Mouse (Mus musculus): ENCODE measurements at regions not wholly inside any gene's neighbourhood (a gene's known extent, or its start where the extent isn't known, plus 50 kb on each side); places are given as distances from the start of the nearest gene placed in this dataset.
"Not testable (repeated sequence)": the region's sequence is repeated elsewhere in the genome, so short reads cannot be mapped to it uniquely, and the experiment has no call there.

DNA sequence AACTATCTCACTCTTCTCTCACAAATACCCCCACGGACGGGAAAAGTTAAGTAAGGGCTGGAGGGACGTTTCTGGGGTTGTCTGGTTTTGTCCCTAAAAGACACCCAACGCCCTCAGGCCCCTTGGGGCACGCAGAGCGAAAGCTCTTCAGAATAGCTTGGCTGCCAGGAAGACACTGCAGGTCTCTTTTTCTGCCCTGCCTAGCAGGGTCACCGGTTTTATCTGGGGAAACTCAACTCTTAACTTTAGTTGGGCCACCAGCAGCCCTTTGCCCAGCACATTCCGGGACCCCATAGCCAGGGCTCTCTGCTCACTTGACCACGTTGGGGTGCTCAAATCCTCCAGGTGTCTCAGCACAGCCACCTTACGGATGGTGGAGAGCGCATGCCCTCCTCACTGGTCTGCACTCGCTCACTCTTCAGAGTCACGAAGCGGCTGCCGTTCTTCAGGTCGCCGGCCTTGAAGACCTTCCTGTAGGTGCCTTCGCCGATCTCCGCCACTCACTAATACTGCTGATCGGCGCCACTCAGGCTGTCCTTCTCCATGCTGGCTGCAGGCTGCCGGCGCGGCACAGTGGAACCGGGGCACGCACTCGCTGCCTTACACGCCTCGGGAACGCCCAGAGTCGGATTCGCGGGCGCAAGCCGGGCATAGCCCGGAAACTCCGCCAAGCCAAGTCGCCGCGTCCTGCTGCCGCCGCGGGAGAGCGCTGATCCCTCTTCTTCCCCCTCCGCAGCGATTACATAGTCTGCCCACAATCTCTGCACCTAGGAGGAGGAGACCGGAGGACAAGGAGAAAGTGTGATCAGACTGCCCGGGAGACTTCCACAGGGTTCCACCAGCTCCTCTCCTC lies 83.0 kb downstream of the Ulbp1 start:
- peak; percentile 52 for DNase-seq

DNA sequence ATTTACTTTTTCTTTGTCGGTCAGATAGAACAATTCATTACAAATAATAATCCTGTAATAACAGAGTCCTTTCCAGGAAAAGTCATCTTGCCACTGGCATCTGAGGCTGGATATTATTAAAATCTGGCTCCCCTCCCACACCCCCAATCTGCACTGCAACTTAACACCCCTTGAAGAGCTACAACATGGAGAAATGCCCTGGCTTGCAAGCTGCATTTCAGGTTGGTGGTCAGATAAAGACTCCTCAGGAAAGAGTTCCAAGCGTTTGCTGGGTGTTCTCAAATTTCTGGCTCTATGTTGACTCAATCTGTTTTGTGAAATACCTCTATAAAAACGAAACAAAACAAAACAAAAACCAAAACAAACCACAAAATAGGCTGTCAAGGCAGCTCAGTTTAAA lies 114.6 kb downstream of the Ulbp1 start:
- DNase-seq: not testable (repeated sequence)

DNA sequence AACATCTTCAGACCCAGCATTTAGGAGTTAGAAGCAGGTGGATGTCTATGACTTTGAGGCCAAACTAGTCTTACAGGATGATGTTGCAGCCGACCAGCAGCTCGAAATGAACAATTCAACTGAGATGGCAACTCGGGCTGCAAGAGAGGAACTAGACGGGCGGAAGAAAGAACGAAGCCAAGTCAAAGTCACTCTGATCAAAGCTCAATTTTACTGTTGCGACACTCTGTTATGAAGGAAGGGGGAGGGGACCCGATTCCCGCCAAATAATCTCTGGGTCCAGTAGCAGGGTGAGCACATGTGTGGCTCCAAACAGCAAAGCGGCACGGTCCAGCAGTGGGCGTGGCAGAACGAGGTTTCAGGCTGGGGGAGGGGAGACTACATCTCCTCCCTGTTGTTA lies 129.1 kb downstream of the Ulbp1 start:
- DNase-seq: not testable (repeated sequence)

DNA sequence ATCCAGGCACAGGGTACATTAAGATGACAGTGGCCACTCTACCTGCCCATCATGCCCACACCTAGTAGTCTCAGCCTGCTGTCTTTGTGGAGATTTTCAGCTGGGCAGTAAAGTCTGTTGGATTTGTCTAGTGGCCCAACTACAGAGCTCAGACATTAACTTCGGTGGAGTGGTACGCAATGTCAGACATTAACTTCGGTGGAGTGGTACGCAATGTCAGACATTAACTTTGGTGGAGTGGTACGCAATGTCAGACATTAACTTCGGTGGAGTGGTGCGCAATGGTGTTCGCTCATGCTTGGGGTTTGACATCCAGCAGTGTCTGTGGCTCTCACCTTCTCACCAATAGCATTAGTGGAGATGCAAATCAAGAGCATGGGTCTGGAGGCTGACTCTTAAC lies 129.7 kb downstream of the Ulbp1 start:
- DNase-seq: not testable (repeated sequence)

DNA sequence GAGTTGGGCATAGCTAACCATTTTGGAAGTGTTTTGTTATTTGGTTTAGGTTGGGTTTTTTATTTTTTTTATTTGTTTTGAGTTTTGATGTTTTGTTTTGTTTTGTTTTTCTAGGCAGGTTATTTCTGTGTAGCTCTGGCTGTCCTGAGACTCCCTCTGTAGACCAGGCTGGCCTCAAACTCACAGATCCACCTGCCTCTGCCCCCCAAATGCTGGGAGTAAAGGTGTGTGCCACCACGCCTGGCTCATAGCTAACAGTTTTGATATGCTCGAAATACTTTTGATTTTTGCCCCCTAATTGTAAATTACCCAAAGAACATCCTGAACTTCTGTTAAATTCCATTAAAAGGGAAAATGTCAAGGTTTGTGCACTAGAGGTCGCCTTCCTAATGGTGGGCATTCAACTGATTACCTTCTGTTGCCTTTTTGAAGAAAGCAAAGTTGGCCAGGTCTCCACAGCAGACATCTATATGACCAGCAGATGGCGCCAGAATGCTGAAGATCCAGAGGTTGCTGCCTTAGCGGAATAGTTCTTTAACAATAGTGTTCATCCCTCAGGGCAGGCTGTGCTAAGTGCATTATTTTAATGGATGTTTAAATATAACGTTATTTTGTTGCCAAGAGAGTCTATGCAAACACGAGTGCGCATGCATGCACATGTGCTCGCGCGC lies 121.2 kb upstream of the Cnksr3 start:
- DNase-seq: peak; percentile 73

DNA sequence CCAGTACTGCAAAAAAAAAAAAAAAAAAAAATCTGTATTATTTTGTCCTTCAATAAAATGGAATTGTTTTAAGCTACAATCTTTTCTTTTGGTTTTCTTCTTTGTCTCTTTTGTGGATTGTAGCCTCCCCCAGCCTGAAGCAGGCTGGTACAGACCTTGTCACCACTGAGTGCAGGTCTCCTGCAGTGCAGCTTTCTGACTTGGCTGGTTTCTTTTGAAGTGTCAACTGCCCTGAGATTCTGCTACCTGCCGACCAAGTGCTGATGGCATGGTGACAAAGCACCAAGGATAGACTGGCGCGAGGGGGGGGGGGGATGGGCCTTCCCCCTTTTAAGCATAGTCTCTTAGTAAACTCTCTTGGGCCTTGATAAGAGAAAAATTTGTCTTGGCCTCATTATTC lies 116.2 kb upstream of the Cnksr3 start:
- DNase-seq: no peak

DNA sequence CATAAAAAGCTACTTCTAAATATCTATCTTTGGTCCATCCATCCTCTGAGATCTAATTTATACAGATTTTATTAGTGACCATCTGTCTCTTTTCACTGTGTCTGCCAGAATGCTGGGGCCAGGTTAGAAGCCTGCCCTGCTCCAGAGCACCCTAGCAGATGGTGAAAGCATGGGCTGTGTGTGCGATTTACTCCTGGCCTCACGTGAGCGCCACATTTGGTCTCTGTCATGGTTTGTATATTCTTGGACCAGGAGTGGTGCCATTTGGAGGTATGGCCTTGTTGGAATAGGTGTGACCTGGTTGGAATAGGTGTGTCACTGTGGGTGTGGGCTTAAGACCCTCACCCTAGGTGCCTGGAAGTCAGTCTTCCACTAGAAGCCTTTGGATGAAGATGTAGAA lies 115.0 kb upstream of the Cnksr3 start:
- DNase-seq: not testable (repeated sequence)

DNA sequence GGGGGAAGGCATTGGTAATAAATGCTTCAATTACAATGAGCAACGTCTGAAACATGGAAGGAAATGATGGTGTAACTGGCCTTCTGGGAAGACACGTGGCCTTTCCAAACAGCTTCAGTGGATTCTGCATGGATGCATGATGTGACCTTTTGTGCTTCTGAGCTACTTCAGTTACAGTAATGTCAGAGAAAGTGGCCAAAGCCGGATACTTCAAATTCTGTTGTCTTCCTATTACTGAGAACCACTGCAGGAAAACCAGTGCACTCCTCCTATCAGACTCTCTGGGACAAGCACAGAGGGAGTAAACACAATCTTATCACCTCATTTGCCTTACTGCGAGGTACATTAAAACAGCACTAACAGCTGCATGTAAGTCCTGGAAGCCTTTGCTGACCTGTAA lies 113.0 kb upstream of the Cnksr3 start:
- no peak for DNase-seq

DNA sequence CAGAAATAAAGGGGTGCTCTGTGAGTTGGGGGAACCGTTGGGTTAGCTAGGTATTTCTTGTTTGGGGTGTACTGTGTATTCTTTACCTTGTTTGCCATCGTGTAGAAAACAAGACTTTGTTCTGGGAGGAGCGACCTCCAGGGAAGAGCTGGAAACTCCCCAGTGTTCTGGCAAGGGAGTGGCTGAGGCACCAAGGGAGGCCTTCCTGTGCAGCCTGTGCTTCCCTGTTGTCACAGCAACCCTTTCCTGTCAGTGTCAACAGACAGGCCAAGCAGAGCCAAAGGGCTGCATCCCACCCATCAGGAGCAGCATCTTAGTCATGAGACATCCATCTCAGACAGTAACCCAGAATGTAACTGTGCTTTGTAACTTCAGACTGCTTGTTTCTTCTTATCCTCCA lies 111.2 kb upstream of the Cnksr3 start:
- peak; percentile 4 for DNase-seq

DNA sequence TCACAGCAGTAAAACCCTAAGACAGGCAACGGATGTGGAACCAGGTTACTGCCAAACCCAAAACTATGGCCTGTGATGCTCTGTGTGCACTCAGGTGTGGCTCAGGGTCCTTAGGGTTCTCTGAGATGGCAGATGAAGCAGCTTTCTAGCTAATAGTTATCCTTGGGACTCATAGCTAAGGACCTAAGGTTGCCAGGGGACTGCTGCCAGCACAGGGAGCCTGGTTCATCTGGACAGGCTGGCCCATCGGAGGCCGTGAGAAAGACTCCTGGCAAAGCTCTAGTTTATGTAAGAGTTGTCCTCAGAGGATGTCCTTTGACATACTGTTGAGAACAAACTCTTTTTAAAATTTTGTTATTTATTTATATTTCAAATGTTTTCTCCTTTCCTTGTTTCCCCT lies 97.9 kb upstream of the Cnksr3 start:
- no peak for DNase-seq

DNA sequence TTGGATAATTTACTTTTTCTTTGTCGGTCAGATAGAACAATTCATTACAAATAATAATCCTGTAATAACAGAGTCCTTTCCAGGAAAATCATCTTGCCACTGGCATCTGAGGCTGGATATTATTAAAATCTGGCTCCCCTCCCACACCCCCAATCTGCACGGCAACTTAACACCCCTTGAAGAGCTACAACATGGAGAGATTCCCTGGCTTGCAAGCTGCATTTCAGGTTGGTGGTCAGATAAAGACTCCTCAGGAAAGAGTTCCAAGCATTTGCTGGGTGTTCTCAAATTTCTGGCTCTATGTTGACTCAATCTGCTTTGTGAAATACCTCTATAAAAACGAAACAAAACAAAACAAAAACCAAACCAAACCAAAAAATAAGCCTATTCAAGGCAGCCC lies 93.8 kb upstream of the Cnksr3 start:
- DNase-seq: not testable (repeated sequence)

DNA sequence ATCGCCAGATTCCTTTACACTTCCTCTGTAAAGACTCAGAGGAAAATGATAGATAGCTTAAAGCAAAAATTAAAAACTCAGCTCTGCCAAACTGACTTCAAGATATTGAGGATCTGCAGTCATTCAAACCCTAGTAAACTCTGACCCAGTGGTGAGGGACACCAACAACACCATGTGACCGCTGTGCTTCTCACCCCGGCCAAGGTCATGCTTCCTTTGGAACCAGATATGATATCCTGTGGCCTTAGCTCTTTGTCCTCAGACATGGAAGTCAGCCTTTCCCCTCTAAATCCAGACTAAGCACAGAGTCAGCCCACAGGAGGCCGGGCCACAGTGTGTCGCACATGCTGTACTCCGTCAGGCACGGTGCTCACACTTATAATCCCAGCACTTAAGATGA lies 86.3 kb upstream of the Cnksr3 start:
- peak; percentile 14 for DNase-seq

DNA sequence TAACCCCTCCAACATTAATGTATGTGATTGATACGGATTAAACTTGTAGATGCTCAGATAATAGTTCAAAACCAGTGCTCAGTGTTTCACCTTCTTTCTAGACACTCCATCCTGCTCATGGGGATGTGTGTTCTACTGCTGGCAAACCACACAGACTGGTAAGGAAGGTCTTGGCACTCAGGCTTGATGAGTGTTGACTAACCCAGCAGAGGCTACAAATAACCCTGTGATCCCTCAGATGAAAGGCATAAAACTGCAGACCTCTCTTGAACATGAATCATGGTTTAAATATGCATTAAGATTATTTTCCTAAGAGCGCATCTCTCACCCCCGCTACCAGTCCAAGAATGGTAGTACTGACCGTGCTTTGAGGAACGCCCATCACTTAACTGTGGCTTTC lies 83.9 kb upstream of the Cnksr3 start:
- DNase-seq: no peak

DNA sequence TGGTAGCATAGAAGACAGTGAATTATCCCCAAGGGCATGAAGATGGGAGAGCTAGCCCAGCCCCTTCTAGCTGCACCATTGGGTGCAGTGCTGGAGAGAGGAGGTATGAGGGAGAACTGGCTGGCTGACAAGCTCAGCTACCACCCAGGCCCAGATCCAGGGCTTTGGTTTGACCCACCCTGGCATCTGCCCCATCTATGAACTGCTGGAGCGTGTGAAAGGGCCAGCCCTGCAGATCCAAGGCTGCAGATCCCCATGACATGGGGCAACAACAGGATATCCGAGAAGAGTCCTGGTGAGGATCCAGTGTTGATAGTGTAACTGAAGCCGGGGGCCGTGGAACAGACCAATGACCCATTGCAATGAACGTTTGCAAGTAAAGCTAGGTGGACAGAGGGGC lies 81.2 kb upstream of the Cnksr3 start:
- DNase-seq: no peak

DNA sequence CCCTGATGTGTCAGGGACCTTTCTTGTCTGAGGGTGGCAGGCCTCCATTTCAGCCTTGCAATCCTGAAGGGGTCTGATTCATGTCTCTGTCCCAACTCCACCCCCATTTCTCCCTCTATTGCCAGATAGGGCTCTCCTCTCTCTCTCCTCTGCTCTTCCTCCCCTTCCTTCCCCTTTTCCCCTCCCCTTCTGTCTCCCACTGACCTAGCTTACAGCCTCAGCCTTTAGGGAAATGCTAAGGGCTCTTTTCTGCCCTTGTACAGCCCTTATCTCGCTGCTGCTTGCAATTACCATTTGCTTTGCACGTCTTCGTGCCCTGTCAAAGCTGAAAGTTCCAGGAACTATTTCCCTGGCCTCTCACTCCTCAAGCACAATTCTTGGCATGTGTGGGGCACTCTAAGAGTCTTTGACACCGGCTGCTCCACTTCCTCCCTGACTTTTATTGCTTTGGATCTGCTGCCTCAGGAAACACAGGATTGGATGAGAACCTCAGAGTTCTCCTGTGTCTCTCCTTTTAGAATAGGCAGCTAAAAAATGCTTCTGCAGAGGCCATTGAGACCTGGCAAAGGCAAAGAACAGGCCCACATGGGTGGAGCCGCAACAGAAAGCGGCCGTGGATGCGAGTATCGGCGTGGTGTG lies 77.9 kb upstream of the Cnksr3 start:
- peak; percentile 4 for DNase-seq

DNA sequence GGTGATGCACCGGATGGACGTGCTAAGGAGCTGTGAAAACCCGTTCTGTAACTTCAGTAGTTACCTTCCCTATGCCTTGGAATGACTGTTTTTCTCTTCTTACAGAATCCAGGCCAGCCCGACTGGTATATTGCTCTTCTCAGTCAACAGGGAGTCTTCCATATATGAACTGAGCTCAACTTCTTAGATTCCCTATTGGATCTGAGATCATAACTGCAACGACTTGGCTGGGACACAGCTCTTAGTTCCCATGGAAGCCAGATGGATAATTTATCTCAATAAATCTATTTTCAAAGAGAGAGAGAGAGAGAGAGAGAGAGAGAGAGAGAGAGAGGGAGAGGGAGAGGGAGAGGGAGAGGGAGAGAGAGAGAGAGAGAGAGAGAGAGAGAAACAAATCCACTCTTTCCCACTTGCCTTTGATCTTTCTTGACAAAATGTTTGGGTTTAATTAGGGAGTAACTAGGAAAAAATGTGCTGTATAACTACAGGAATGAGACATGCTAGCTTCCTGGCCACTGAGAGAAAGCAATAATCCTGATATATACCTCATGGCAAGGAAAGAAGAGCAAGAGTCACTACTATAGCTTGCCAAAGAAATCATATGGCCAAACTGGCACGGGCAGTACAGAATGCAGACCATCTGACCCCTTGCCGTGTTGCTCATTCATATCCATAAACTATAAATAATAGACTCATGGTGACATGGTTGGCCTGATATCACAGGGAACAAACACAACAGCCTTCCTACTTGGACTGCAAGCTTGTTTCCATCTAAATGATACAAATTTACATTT lies 73.3 kb upstream of the Cnksr3 start:
- no peak for DNase-seq

DNA sequence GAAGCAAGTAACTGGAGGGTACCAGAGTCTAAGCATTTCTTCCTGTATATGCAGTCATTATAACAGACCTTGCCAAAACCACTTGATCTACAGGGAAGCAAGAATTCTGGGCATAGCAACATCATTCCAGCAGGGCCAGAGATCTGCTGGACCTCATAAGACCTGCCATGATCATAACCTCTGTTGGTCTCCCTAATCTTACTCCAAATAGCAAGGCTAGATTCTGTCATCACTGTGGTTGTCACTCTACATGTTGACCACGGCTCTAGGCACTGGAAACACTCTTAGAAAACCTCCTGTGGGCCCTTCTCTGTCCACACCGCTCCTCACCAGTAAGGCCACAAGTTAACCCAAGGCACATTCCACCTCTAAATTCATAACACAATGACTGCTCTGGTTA lies 68.4 kb upstream of the Cnksr3 start:
- no peak for DNase-seq

DNA sequence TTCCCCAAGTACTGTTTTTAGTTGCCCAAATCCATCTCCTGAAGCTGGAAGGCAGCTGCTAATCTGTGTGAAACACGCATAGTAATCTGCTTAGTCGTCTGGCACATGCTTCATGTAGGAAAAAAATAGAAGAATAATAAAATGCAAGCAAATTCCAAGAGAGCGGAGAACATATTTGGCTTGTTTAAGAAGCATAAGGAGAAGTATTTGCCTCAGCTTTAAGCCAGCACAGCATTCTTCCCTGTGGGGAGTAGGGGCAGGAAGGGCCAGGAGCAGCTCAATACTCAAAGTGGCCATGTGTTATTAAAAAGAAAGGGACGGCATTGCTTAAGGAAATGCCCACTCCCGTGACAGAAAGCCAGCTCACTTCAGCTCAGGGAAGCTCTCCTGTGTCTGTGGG lies 66.8 kb upstream of the Cnksr3 start:
- no peak for DNase-seq

DNA sequence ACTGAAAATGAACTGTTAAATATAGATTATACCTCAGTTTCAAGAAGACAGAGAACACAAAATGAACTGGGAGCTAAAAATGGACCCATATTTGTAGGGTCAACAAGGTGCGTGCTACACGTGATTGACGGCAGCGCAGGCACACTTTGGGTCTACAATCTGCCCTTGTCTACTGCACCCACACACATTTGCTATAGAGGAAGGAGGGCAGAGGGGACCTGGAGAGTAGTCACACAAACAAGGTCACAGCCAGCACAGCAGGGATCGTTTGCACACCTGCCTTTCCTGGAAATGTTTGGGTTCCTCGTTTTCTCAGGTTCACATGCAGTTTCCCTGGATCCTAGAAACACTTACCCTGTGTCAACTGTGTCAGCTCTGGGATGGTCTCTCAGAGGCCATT lies 63.3 kb upstream of the Cnksr3 start:
- no peak for DNase-seq

DNA sequence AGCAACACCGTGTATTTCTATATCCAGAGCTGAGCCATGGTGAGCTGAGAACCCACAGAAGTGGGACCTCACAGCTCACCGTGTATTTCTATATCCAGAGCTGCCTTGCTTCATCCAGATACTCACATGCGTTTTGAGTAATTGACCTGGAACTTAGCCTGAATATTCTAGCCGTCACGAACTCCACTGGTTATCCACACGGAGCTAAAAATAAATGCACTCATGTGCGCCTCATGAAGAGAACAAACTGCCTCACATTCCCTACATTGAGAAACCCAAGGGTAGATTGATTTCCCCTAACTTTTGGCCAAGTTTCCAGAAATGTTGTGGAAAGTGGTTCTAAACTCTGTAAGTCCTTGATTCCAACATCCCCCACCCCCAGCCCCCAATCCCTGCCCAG lies 62.4 kb upstream of the Cnksr3 start:
- DNase-seq: no peak

DNA sequence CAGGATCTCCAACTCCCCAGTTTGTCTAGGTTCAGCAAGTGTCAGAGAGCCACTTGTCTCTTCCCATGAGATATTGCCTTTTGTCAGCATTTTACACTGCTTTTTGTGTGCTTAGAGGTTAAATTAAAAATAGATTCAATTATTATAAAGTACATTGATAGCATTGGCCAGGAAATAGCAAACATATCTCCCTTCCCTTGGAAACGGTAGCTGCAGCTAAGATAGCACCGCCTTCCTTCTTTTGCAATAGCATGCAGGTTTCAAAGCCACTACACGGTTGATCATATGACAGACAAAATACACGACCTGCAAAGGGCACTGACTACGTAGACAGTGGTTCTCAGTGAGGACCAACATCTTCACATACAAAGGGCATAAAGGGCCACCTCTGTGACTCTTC lies 59.1 kb upstream of the Cnksr3 start:
- no peak for DNase-seq

DNA sequence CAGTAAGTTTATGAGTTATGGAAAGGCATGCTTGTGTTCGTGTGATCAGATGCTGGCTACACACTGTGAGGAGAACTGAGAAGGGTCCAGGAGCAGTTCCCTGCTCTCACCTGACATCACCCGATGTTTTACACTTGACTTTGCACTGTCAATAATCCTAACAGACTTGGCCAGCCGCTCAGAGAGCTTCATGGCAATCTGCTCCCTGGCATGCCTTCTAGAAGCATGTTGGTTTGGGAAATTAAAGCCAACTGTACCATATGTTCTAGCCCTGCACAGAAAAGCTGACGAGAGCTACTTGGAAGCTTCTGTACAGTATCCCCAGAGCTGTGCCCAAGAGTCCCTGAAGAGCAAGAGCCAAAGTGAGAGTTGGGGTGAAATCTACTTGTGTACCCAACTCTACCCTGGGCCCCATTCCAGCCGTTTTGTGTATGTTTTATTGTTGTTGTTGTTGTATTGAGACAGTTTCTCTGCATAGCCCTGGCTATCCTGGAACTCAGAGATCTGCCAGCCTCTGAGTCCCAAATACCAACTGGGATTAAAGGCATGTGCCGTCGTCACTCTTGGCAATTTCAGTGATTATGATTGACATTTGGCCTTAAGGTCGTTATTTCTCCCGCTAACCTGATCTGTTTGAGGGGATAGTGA lies 56.5 kb upstream of the Cnksr3 start:
- DNase-seq: no peak
